Mouse (Mus musculus): ENCODE data around the gene Myt1.
A peak's percentile ranks its signal among the peaks of the same experiment; 100 is the strongest.

Myt1 gene

DNA sequence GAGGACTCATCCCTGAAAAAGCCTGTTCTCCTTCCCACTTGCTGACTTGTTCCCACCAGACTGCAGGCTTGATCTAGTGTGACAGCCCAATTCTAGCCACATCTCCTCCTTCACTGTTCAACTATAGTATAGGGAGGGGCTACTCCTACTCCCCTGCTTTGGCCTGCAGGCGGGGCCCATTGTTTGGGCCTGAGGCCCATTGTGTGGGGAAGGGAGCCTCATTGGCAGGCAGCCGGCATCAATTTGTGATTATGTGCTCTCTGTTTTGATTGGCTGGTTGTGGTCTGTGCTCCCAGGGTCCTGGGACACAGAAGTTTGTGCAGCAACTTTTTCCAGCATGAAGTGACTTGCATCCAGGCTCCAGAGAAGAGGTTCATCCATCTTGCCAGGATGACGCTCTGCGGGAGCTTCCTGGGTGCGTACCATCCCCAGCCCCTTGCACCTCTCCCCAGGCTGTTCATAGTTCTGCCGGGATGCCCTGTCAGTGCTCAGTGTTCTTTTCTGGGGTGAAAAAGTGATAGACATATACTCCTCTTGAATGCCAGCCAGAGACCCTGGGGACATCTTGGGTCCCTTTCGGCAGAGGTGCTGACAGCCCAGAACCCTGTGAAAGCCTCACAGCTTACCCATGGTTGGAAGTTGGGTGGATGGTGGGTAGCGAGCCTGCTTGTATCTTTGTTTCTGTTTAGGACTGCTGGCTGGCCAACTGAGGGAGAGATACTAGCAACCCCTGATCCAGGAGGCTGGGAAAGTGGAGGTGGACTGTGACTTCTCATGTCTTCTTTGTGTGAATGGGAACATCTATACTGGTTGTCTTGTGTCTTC, at the start of gene Myt1:
Gene Myt1 (plus strand): TSS at position 327 of the 825 bp plus-strand sequence.
- no peak for DNase-seq (ENCODE audit: low read depth)

DNA sequence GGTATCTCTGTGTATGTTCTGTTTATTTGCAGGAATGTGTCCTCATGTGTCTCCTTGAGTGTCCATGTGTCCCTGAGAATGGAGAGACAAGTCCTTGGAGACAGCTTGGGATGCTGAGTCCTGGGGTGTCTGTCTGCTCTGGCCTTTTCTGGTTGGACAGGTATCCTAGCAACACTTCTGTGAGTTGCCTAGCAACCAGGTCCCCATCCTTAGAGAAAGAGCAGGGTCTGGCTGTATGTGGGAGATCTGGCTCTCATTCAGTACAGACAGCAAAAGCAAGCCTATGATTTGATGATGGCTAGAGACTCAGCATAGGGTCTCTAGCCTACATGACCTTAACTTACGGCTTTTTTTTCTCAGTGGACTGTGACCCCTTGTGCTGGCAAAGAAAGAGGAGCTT, 49.4 kb upstream of the Myt1 start:
- no peak for DNase-seq (ENCODE audit: low read depth)

DNA sequence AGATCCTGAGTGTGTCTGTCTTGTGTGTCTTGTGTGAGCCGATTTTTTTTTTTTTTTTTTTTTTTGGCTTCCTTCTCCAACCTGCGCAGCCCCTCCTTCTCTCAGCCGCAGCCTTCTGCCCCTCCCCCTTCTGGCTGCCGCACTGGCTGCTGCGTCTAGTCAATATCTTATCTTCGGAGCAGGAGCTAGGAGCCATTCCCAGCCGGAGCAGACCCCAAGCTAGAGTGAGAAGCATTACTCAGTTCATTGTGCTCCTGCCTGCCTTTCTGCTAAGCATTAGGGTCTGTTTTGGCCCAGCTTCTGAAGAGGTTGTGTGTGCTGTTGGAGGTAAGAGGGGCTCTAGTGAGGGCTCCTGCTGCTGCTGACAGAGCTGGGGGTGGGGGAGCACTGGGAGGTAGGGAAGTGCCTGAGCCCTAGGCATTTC, 48.2 kb upstream of the Myt1 start, which contains the start of gene Oprl1:
Gene Oprl1 (plus strand): TSS at position 114 of the 424 bp plus-strand sequence.
- DNase-seq (ENCODE audit: low read depth): no peak

DNA sequence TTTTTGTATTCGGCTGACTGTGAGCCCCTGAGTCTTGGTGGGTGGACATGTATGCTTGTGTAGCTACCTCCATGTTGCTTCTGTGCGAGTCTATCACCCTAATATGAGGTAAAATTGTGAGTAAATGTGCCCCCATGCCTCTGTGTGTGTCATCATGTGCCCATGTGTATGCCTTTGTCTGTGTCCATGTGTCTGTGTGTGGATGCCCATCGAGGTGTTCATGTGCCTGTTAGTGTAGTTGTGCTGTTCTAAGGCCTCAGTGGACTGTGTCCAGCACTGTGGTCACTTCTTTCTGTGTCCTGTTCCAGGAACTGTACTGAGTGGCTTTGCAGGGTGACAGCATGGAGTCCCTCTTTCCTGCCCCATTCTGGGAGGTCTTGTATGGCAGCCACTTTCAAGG, 47.8 kb upstream of the Myt1 start:
- DNase-seq (ENCODE audit: low read depth): no peak

DNA sequence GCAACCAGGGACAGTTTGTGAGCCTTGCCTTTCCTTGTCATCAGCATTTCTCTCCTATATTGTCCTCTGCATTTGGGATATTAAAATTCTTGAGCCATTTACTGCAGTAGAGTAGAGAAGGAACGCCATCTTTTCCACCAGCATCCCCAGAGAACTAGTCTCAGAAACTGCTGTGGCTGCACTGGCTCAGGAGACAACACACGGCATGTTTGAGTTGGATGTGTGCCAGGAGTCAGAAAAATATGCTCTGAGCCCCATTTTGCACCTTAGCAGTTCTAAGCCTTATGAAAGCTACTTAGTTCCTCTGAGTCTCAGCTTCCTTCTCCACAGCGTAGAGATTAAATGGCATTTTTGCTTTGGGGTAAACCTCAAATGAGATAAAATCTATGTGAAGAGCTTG, 46.1 kb upstream of the Myt1 start:
- no peak for DNase-seq (ENCODE audit: low read depth)

DNA sequence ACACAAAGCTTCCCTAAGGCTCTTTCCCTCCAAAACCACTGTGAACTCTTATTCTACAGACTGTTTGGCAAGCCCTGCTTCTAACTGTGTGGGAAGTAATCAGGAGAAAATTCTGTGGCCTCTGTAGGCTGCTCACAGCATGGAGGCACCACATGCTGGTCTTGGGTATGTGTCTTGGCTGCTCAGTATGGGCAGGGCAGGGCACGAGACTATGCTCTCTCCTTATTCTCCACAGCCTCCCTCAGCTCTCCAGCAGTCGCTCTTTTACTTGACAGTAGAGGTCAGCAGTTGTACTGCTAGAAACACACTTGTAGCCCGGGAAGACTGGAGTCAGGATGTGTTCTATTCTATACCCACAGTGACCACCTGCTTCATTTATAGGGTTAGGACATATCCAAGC, 43.1 kb upstream of the Myt1 start:
- DNase-seq (ENCODE audit: low read depth): no peak

DNA sequence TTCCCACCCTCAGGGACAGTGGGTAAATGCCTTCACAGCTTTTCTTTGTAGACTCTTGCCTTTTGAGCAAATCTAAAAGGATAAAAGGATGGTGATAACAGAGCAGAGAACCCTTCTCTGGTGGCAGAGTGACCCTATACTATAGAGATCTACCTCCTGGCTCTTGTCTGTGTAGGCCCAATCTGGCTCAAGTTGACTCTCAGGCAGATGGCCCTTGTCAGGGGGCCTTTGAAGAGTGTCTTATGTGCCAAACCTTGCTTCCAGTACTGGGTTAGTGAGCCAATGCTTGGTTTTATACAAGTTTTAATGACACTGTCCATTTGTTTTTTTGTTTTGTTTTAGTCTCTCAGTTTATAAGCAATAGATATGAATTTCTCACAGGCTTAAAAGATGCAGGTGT, 41.9 kb upstream of the Myt1 start:
- no peak for DNase-seq (ENCODE audit: low read depth)

DNA sequence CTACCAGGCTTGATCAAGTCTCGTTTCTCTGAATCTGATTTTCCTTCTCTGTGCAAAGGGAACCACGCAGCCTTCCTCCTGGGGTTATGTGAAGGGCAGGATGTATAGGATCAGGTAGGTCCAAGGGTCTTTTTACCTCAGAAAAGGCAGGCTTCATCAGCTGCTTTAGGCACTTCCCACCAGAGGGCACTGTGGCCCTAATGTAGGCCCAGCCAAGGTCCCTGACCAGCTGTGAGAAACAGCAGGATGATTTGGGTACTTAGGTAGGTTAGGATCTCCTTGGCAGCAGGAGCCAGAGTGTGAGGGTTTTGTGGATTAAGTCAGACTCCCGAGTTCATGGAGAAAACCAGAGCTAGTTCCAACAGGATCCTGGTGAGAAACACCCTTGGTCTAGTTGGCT, 40.9 kb upstream of the Myt1 start:
- DNase-seq (ENCODE audit: low read depth): peak; percentile 2

DNA sequence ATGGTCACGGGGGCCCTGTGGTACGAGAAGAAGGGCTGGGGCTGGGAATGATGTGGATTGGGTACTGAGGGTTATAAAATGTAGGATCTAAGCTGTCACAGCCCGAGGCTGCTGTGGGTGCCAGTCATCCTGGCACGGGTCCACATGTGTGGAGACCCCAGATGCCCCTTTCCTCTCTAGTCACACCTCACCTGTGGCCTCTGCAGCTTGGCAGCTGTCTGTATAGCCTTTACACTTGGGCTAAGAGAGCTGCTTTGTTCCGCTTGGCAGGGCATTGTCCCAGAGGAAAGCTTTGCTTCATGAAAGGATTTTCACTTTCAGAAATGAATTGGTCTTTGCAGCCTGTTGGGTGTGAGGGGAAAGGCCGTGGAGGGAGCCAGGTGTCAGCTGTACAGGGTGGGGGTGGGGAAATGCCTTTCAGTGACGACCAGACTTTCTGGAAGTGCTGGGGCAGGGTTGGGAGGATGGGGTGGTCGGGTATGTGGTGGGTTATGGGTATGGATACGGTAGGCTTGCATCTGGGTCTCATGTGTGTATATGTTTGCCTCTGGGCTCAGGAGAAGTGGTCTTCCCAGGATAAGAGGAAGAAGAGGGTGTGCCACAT, 35.4 kb upstream of the Myt1 start:
- DNase-seq (ENCODE audit: low read depth): no peak

DNA sequence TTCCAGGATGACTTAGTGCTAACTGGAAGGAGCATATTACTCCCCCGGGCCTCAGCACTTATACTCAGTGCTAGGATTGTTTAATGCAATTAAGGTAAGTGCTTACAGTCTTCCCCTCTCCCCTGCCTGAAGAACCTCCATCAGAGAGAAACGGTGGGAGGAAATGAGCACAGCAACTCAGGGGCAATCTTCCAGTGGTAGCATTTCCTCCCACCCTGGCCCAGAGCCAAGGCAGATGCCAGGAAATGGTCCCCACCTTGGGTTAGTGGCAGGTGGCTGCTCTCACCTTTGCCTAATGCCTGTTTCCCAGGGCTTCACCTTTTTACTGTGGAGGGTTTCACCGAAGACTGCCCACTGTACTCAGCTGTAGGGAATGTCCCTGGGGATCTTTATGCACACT, 33.1 kb upstream of the Myt1 start:
- no peak for DNase-seq (ENCODE audit: low read depth)

DNA sequence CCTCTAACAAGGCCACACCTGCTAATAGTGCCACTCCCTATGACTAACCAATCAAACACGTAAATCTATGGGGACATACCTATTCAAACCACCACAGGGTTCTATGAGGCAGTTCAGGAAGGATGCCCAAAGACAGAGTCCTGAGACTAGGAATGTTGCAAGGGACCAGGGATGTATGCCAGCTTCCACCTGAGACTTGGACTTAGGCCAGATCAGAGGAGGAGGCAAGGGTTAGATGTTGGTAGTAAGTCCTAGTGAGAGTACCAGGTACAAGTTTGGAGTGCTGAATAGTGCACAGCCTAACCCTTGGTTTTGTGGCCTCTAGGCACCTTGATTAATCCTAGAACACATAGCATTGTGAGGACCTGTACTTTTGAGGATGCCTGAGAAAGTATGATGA, 10.5 kb upstream of the Myt1 start:
- no peak for DNase-seq (ENCODE audit: low read depth)

DNA sequence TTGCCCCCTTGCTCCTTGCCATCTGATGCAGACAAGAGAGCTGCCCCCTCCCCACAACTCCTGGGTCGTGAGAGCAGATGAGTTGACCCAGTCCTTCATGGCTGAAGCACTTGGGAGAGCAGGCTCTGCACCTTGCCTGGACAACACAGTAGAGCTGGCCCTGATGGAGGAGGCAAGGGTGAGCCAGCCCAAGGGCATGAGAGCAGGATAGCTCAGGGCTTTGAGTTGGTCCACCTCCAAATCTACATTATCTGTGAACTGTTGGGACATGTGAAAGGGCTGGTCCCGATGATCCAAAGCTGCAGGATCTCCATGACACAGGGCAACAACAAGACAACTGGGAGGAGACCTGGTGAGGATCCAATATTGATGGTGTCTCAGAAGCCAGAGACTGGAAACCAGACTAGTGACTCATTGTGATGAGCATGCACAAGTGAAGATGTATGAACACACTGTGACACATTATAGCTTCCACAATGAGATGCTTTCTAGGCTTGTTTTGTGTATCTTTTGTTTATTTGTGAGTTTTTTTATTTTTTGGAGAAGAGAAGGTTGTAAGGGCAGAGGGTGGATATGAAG, 4.9 kb upstream of the Myt1 start:
- no peak for DNase-seq (ENCODE audit: low read depth)

DNA sequence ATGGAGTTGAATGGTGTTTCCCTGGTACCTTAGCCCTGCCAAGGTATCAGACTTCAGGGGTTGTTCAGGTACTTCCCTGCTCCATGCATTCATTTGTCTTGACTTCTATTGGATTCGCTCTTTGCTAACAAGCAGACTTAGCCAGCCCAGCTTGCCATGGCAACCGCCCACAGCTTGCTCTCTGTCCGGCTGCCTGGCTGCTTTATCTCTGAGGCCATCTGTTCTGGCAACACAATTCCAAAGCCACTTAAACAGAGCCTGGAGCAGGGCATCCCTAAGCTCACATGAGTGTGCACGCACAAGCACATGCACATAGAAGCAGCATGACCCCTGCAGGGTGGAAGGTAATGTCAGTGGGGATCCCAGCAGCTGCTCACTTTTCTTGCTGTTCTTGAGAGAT, 4.1 kb upstream of the Myt1 start:
- DNase-seq (ENCODE audit: low read depth): no peak

DNA sequence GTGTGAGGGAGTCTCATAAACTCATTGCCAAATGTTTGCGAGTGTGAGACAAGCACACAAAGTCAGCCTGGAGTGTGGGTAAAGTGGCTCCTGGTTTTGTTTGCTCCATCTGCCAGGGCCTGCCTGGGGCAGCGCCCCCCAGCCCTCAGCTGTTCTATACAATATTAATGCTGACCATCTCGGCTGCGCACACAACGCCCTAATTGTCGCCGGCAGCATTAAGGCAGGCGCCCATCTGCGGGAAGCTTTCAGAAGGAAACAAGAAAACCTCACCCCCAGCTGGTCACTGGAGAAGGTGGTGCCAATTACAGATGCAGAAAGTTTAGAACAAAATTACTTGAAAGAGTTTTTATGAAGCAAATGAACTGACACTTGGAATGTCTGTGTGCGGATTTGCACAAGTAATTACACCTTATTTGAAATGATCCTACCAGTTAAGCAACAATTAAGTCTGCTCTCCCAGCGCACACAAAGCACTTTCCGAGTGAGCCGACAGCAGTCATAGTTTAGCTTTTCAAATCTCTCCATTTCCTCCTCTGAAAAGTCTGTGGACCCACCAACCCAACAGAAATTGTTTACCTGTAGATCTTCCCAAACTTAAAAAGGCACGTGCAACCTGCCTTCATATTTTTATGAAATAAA, 875 bp downstream of the Myt1 start:
- DNase-seq (ENCODE audit: low read depth): no peak

DNA sequence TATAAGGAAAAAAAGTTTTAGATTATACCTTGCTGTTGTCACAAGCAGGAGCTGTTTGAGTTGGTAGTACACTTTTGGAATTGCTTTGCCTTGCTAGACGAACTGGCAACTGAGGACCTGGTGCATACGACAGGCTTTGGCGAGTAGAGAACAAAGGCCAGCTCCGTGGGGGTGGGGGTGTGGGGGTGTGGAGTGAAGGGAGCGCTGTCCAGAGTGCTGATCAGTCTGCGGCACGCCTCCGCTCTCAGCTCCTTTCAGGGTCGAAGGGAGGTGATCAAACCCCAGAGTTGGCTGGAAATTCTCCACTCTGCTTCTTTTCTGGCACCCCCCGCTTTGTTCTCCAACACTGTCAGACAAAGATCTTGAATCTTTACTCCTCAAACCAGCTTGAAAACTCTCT, 1.5 kb downstream of the Myt1 start:
- no peak for DNase-seq (ENCODE audit: low read depth)

DNA sequence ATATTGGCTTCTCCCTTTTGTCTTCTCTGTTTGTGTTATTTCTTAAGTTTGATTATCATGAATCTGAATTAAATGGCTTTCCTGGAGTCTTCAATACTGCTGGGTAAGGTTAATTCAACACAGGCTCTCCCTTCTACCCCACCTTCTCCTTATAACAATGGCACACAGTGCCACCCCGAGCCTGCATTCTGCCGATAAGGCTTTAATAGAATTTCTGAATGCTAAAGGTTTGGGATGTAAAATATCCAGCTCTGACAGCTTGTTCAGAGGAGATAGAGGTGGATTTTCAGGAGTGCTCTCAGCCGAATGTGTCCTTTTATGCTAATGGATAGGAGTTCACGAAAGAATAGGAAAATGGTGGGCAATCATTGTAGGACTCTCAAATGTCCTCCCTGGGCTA, 2.1 kb downstream of the Myt1 start:
- no peak for DNase-seq (ENCODE audit: low read depth)

DNA sequence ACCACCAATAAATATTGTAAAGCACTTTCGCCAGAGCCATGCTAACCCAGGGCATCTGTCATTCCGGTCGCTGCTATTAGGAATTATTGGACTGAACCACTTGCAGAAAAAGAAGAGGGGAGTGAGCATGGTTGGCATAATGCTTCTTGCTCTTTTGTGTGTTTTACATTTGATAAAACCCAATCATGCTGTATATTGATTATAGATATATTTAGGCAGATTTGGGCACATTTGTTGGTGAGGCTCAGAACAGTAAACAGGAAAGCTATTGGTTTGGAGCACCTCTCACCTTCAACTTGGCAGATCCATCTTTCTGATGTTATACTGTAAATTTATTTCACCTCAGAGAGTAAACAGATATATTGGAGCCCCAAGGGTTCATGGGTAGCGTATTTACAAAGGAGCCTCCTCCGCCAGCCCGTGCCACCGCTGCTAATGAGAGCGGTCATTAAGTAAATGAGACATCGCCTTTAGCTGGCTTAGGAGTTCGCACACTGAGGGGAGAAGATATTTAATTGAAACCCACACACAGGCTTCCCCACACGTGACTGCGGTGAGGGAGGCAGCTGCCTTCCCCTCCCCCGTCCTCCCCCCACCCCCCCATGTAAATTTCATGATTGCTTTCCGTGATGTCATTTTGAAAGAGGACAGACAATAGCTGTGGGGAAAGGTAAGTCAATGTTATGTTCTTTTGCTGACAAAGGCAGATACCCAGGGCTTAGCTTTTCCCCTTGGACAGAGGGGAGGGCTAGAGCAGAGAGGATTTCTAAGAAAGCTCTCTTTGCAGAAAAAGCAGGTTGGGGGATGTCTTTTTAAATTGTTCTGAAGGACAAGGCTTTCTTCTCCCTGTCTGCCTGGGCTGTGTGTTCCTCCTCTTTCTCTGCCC, 3.8 kb downstream of the Myt1 start:
- no peak for DNase-seq (ENCODE audit: low read depth)

DNA sequence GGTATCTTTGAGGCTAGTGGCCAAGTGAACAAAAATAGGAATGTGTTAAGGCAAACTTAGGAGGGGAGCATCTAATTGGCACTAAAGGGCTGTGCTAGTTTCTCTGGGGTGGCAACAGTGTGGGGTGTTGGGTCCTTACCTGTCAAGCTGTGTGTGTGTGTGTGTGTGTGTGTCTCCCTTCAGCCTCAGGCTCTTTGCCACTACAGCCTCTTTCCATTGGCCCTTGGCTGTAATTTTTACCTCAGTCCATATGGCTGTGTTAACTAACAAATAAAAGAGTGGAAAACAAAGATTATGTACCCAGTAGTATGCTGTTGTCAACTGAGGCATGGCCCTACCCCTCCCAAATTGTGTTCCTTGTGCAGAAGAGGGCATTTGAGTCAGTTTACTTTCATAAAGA, 5.3 kb downstream of the Myt1 start:
- no peak for DNase-seq (ENCODE audit: low read depth)

DNA sequence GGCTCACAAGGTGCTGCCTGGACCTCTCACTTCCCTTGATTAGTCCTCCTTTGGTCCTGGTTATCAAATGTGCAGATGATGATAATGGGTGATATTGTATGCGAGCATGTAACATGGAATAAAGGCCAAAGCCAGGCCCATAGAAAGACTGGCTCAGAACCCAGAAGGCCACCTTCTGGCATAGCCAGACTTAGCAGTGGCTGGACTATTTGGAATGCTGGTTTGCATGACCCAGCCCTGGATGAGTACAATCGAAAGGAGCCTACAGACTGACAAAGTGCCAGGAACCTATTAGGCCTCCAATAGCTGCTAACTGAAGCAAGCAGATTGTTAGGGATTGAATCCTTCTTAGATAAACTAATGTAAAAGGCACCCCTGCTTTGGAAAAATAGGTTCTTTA, 6.3 kb downstream of the Myt1 start:
- DNase-seq (ENCODE audit: low read depth): no peak

DNA sequence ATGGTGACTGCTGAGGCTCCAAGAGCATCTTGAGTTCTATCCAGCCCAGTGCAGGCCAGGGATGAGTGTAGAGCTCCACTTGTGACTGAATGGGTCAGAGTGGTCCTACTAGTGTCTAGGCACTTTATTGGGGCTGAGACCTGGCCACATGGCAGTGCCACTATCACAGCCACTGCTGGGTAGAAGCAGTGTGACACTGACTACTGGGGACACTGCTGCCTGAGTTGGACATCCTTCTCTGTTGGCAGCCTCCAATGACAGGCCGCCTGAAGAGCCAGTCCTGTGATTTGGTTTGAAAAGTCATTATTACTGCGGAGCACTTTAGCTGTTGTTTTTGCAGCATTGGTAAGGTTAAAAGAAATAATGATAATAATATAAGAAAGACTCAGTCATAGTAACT, 10.1 kb downstream of the Myt1 start:
- DNase-seq (ENCODE audit: low read depth): no peak

DNA sequence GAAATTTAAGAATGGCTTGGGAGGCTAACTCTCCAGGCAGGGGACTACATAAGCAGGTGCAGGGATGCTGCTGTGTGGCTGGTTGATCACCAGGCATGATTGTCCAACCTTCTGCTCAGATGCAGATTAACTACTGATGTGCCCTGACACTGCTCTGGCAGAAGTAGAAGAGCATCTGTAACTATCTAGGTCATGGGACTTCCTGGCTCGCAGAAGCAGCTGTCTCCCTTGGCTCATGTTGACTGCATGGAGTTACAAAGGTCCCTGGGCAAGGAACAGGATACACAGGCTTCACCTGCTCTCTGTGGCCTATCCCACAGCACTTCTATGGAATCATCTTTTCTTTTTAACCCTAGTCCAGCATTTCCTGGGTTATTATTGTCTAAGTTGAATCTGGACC, 12.7 kb downstream of the Myt1 start:
- DNase-seq (ENCODE audit: low read depth): no peak

DNA sequence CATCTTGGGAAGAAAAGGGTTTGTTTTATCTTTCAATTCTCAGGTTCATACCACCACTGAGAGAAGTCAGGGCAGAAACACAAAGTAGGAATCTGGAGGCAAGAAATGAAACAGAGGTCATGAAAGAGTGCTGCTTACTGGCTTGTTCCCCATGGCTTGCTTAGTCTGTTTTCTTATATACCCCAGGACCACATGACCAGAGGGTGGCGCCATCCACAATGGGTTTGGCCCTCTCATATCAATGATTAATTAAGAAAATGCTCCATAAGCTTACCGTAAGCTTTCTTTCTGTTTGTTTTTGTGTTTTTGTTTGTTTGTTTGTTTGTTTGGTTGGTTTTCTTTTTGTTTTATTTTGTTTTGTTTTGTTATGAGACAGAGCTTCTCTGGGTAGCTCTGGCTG, 14.6 kb downstream of the Myt1 start:
- no peak for DNase-seq (ENCODE audit: low read depth)
